Mouse (Mus musculus) limb, embryonic 10.5 days (tissue): ENCODE results near the gene OR5BS1P. TPM values are rescaled to one million over a fixed set of nuclear protein-coding genes. Genes with fewer than 3 reads are reported as not detected.
"Not testable (repeated sequence)": the region's sequence is repeated elsewhere in the genome, so short reads cannot be mapped to it uniquely, and the experiment has no call there.

Source experiments
- DNase-seq: peaks from one replicate; pipeline ENCODE4 v3.0.0-alpha.2; 2017; ENCODE audit warnings: low spot score
- H3K27ac ChIP-seq: fragments of 300-500 bp; sonication (generic); 2 replicates; pipeline ENCODE4 v1.5.1; 2016; ENCODE audit warnings: mild to moderate bottlenecking
- H3K27me3 ChIP-seq: fragments of 300-500 bp; sonication (generic); 2 replicates; pipeline ENCODE4 v1.6.1; 2016; ENCODE audit warnings: low read depth, mild to moderate bottlenecking; ENCODE audit not compliant: poor library complexity, severe bottlenecking
- H3K36me3 ChIP-seq: fragments of 300-500 bp; sonication (generic); 2 replicates; pipeline ENCODE4 v1.6.1; 2016; ENCODE audit warnings: mild to moderate bottlenecking, moderate library complexity
- H3K4me1 ChIP-seq: fragments of 300-500 bp; sonication (generic); 2 replicates; pipeline ENCODE4 v1.6.1; 2016
- H3K4me3 ChIP-seq: fragments of 300-500 bp; sonication (generic); 2 replicates; pipeline ENCODE4 v1.5.1; 2016; ENCODE audit warnings: mild to moderate bottlenecking, moderate library complexity
- H3K9me3 ChIP-seq: fragments of 300-500 bp; sonication (generic); replicated peaks from 2 replicates; pipeline ENCODE4 v1.6.1; 2016; ENCODE audit warnings: mild to moderate bottlenecking
- WGBS: fragments of 180-500 bp; shearing (Covaris S2); methylation state at CpG from one replicate; pipeline ENCODE4 v1.1.7; 2016; 5-methylcytosine and 5-hydroxymethylcytosine counted together
- polyA plus RNA-seq: library from polyadenylated mRNA; unstranded; fragments of >200 nt; fragmentation: Nextera tagmentation; extraction: Ambion mirVana; gene quantifications from 2 replicates; pipeline ENCODE4 v1.2.1, GENCODE M21; 2016

OR5BS1P gene
- polyA plus RNA-seq, 1 experiment from 2014 or later = not detected

- Histone ChIP-seq H3K9me3 (no peaks in the 10 kb centered on the region), H3K27me3 (peaks cover under 1% of the 10 kb centered on the region; the same call in 1 of the 2 replicates), H3K36me3 (no peaks in the 10 kb centered on the region), H3K4me3 (peak overlapping the region; percentile 39), H3K4me1 (peaks cover 16% of the 10 kb centered on the region), H3K27ac (no peak overlapping the region)
- peak; percentile 89 for DNase-seq
- WGBS = 34% methylated on average over 25 of the region's 25 CpGs
Observed at GRCm38 (mm10) chr15:98510438-98511385, 41.0 kb downstream of the OR5BS1P start.

- H3K27ac ChIP-seq = no peak overlapping the region
- 84% methylated on average over 13 of the region's 13 CpGs for WGBS
- H3K9me3 ChIP-seq = no peaks in the 10 kb centered on the region
- no peak overlapping the region for H3K4me3 ChIP-seq
- peaks cover 16% of the 10 kb centered on the region for H3K4me1 ChIP-seq
- DNase-seq = no peak
- H3K27me3 ChIP-seq = no peaks in the 10 kb centered on the region
- no peaks in the 10 kb centered on the region for H3K36me3 ChIP-seq
Observed at GRCm38 (mm10) chr15:98511386-98511928, 41.8 kb downstream of the OR5BS1P start.

GRCm38 (mm10) chr15:98512232-98512631 is 42.5 kb downstream of the OR5BS1P start:
- H3K4me3 ChIP-seq = no peak overlapping the region
- peaks cover 5% of the 10 kb centered on the region for H3K36me3 ChIP-seq
- 76% methylated on average over 8 of the region's 8 CpGs for WGBS
- DNase-seq = no peak
- no peak overlapping the region for H3K27ac ChIP-seq
- peaks cover 16% of the 10 kb centered on the region for H3K4me1 ChIP-seq
- no peaks in the 10 kb centered on the region for H3K9me3 ChIP-seq
- H3K27me3 ChIP-seq = no peaks in the 10 kb centered on the region

GRCm38 (mm10) chr15:98512799-98513321 is 43.2 kb downstream of the OR5BS1P start:
- DNase-seq = no peak
- Histone ChIP-seq H3K4me3 (no peak overlapping the region), H3K27ac (no peak overlapping the region), H3K36me3 (peaks cover 11% of the 10 kb centered on the region), H3K27me3 (no peaks in the 10 kb centered on the region), H3K4me1 (peaks cover 16% of the 10 kb centered on the region), H3K9me3 (no peaks in the 10 kb centered on the region)
- 66% methylated on average over 17 of the region's 17 CpGs for WGBS

- not testable (repeated sequence) for H3K4me3 ChIP-seq, H3K27me3 ChIP-seq, H3K9me3 ChIP-seq, H3K27ac ChIP-seq, DNase-seq
- WGBS = 69% methylated on average over 3 of the region's 3 CpGs
- Histone ChIP-seq H3K4me1 (peaks cover 16% of the 10 kb centered on the region), H3K36me3 (peaks cover 19% of the 10 kb centered on the region)
Observed at GRCm38 (mm10) chr15:98513676-98514075, 44.0 kb downstream of the OR5BS1P start.

GRCm38 (mm10) chr15:98514146-98514545 is 44.5 kb downstream of the OR5BS1P start:
- H3K36me3 ChIP-seq = peaks cover 19% of the 10 kb centered on the region
- WGBS = 85% methylated on average over 8 of the region's 8 CpGs
- no peak overlapping the region for H3K4me3 ChIP-seq
- no peaks in the 10 kb centered on the region for H3K27me3 ChIP-seq
- H3K9me3 ChIP-seq = no peaks in the 10 kb centered on the region
- no peak for DNase-seq
- no peak overlapping the region for H3K27ac ChIP-seq
- H3K4me1 ChIP-seq = peaks cover 16% of the 10 kb centered on the region

GRCm38 (mm10) chr15:98514845-98515244 is 45.1 kb downstream of the OR5BS1P start:
- H3K4me3 ChIP-seq, DNase-seq, H3K9me3 ChIP-seq, H3K27me3 ChIP-seq, H3K27ac ChIP-seq: not testable (repeated sequence)
- peaks cover 25% of the 10 kb centered on the region for H3K36me3 ChIP-seq
- 82% methylated on average over 2 of the region's 2 CpGs for WGBS
- H3K4me1 ChIP-seq = peaks cover 16% of the 10 kb centered on the region

- no peaks in the 10 kb centered on the region for H3K27me3 ChIP-seq
- peak; percentile 69 for DNase-seq
- WGBS = 72% methylated on average over 16 of the region's 16 CpGs
- no peaks in the 10 kb centered on the region for H3K9me3 ChIP-seq
- peaks cover 8% of the 10 kb centered on the region; the same call in 1 of the 2 replicates for H3K4me1 ChIP-seq
- H3K4me3 ChIP-seq = no peak overlapping the region
- peaks cover 53% of the 10 kb centered on the region for H3K36me3 ChIP-seq
- H3K27ac ChIP-seq = no peak overlapping the region
Observed at GRCm38 (mm10) chr15:98517380-98518355, 48.0 kb downstream of the OR5BS1P start.

- no peak overlapping the region for H3K27ac ChIP-seq
- peaks cover 89% of the 10 kb centered on the region for H3K36me3 ChIP-seq
- DNase-seq = no peak
- WGBS = 88% methylated on average over 3 of the region's 3 CpGs
- H3K9me3 ChIP-seq = no peaks in the 10 kb centered on the region
- H3K4me3 ChIP-seq = no peak overlapping the region
- no peaks in the 10 kb centered on the region for H3K4me1 ChIP-seq
- no peaks in the 10 kb centered on the region for H3K27me3 ChIP-seq
Observed at GRCm38 (mm10) chr15:98521245-98521644, 51.5 kb downstream of the OR5BS1P start.

GRCm38 (mm10) chr15:98526057-98526456 is 56.4 kb downstream of the OR5BS1P start:
- Histone ChIP-seq H3K9me3 (no peaks in the 10 kb centered on the region), H3K27me3 (no peaks in the 10 kb centered on the region), H3K27ac (no peak overlapping the region), H3K36me3 (peaks cover 100% of the 10 kb centered on the region), H3K4me3 (no peak overlapping the region), H3K4me1 (no peaks in the 10 kb centered on the region)
- WGBS = 85% methylated on average over 5 of the region's 5 CpGs
- DNase-seq = no peak

GRCm38 (mm10) chr15:98527056-98527771 is 57.5 kb downstream of the OR5BS1P start:
- Histone ChIP-seq H3K9me3 (no peaks in the 10 kb centered on the region), H3K4me1 (peaks cover 1% of the 10 kb centered on the region), H3K27ac (no peak overlapping the region), H3K4me3 (no peak overlapping the region), H3K36me3 (peaks cover 100% of the 10 kb centered on the region), H3K27me3 (no peaks in the 10 kb centered on the region)
- no peak for DNase-seq
- 98% methylated on average over 5 of the region's 5 CpGs for WGBS

- no peak overlapping the region for H3K4me3 ChIP-seq
- WGBS = 91% methylated on average over 5 of the region's 5 CpGs
- no peaks in the 10 kb centered on the region for H3K9me3 ChIP-seq
- peaks cover 7% of the 10 kb centered on the region for H3K4me1 ChIP-seq
- H3K27me3 ChIP-seq = no peaks in the 10 kb centered on the region
- no peak overlapping the region for H3K27ac ChIP-seq
- no peak for DNase-seq
- H3K36me3 ChIP-seq = peaks cover 99% of the 10 kb centered on the region
Observed at GRCm38 (mm10) chr15:98528066-98528563, 58.4 kb downstream of the OR5BS1P start.
